ENCODE assay signal across 21 mouse cellular contexts in the genomic region with DNA sequence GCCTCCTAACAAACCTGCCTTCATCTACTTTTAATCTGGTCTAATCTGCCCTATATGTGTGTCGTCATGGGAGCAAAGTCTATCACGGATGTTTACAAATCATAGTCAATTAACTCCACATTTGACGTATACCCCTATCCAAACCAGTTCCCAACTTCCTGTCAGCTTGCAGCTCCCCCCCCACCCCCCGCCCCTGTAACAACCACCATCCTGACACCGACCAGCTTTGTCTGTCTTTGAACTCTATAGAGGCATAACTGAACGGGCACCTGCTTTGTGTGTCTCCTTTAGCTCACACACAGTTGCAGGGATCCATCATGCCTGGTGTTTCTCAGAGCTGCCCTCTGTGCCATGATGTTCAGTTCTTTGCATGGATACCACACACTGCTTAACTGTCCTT. TPM values are rescaled to one million over a fixed set of nuclear protein-coding genes. Genes with fewer than 3 reads are reported as not detected.
"Had no signal": no experiment of that assay in that cellular context is flagged by ENCODE, and none has a peak within 500 bp of the region (broad histone marks: within the 10 kb centered on the region; RNA-seq: fewer than 3 reads in every experiment).

No protein-coding gene starts in this region.

- H3K4me3 ChIP-seq: intestine, embryonic 15.5 days; lung, embryonic 15.5 days; megakaryocyte, embryonic 14.5 days; midbrain, embryonic 10.5 days; neural tube, embryonic 13.5 days; stomach, embryonic 15.5 days had no signal

- H3K27me3 ChIP-seq: intestine, embryonic 15.5 days; lung, embryonic 15.5 days; neural tube, embryonic 13.5 days; stomach, embryonic 15.5 days had no signal

- DNase-seq: kidney, adult 11 months; kidney, adult 8-10 months; kidney, postnatal 14 days; kidney, postnatal 4 days; layer of hippocampus, adult 9-11 months; lung, adult 18-20 months; lung, postnatal 10 days; lung, postnatal 36 days; midbrain, embryonic 14.5 days; retina, postnatal 1 day; right cerebral cortex, postnatal 25 days; spleen, adult 18-20 months had no signal

- H3K9ac ChIP-seq: intestine, embryonic 15.5 days; liver, embryonic 14.5 days; lung, embryonic 15.5 days; neural tube, embryonic 13.5 days; stomach, embryonic 15.5 days had no signal

- H3K36me3 ChIP-seq: intestine, embryonic 15.5 days had no signal

- ATAC-seq: intestine, embryonic 15.5 days had no signal

- H3K4me1 ChIP-seq: lung, embryonic 15.5 days; midbrain, embryonic 10.5 days; neural tube, embryonic 13.5 days; stomach, embryonic 15.5 days had no signal

- H3K4me2 ChIP-seq: intestine, embryonic 15.5 days; lung, embryonic 15.5 days; neural tube, embryonic 13.5 days; stomach, embryonic 15.5 days had no signal

- H3K27ac ChIP-seq: intestine, embryonic 15.5 days; liver, embryonic 14.5 days; lung, embryonic 15.5 days; midbrain, embryonic 10.5 days; neural tube, embryonic 13.5 days; stomach, embryonic 15.5 days had no signal

- H3K9me3 ChIP-seq: intestine, embryonic 15.5 days; lung, embryonic 15.5 days; megakaryocyte, embryonic 14.5 days; midbrain, embryonic 10.5 days; neural tube, embryonic 13.5 days; stomach, embryonic 15.5 days had no signal

RNA-seq across cellular contexts. Expression of gene F2, which starts 2.7 kb away (rescaled TPM):
- total RNA-seq: layer of hippocampus, adult 18-20 months; layer of hippocampus, postnatal 25 days had no signal
